Mouse (Mus musculus) ES-E14 (cell line): ENCODE data around the gene Gm13697.

Experiments
- CHD2 ChIP-seq: IDR thresholded peaks from 2 replicates; pipeline ENCODE4 v1.6.1; 2014; ENCODE audit warnings: mild to moderate bottlenecking, low read depth, low read length, inconsistent platforms
- HCFC1 ChIP-seq: IDR thresholded peaks from 2 replicates; pipeline ENCODE4 v1.6.1; 2012; ENCODE audit warnings: low read length, inconsistent platforms, borderline replicate concordance; ENCODE audit not compliant: insufficient read depth
- MAFK ChIP-seq: IDR thresholded peaks from 2 replicates; pipeline ENCODE4 v1.6.1; 2014; ENCODE audit warnings: mild to moderate bottlenecking, low read depth, low read length, inconsistent platforms; ENCODE audit not compliant: insufficient read depth
- ZC3H11A ChIP-seq: IDR thresholded peaks from 2 replicates; pipeline ENCODE4 v1.6.1; 2012; ENCODE audit warnings: low read depth, mild to moderate bottlenecking, inconsistent platforms, low read length, borderline replicate concordance
- ZNF384 ChIP-seq: IDR thresholded peaks from 2 replicates; pipeline ENCODE4 v1.6.1; 2012; ENCODE audit warnings: low read depth, low read length, inconsistent platforms

- TF ChIP-seq MAFK (no peak), ZC3H11A (no peak), CHD2 (no peak), ZNF384 (no peak), HCFC1 (no peak)
Observed at GRCm38 (mm10) chr2:84032505-84032904, 48.0 kb downstream of the Gm13697 start.
